Mouse (Mus musculus) R1 (cell line): ENCODE measurements around the gene March4.
A peak's percentile ranks its signal among the peaks of the same experiment; 100 is the strongest.

Experiments
- DNase-seq: peaks from one replicate; pipeline ENCODE4 v3.0.0-alpha.2; 2018; ENCODE audit warnings: low read depth, low spot score

The March4 gene

GRCm38 (mm10) chr1:72530516-72531196 is 6.1 kb downstream of the March4 start:
- DNase-seq = no peak

DNA sequence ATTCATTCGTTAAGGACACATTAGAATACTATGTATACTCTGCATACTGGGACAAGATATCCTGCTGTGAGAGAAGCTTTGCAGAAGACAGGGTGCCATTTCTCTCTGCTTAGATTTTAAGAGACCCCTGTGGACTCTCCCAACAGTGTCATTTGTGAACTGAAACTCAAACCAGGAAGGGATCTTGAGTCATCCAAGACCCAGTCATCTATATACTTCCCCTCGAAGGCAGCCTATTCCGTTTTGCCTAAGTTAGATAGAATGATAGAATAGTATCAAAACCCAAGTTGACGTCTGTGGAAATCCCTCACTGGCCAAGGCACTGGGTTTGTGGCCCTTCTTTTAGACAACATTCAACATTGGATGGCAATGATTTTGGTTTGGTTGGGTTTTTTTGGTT is 7.5 kb downstream of the March4 start:
- no peak for DNase-seq

GRCm38 (mm10) chr1:72523601-72524000 is 13.1 kb downstream of the March4 start:
- DNase-seq = no peak

DNA sequence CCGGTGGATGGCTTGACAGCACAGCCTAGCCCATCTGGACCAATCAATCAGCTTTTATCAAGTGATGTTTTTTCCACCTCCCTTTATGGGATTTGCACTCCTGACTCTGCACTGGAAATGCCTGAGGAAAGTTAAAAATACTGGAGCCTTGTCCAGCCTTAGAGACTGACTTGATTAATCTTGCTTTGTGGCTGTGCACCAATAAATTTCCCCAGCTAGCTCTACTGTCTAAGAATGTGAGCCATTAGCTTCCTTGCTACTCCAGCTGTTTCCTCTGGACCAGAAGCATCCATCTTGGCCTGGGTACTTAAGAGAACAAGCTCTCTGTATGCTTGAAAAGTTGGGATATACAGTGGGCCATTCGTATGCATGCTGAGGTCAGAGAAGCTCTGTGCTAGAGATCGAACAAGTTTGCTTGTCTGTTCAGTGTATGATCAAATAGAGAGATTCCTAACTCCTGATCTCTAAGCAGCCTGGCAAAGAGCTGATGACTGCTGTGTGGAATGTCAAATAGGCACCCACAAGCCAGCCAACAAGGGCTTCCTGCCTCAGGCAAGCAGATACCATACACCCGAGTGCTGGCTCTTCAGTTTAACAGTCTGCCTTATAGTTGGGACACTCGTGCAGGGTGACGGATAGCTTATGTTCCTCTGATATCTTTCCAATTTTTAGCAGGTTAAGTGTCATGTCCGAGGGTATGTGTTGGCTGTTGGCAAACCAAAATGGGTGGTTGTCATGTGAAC is 25.8 kb downstream of the March4 start:
- DNase-seq = no peak

DNA sequence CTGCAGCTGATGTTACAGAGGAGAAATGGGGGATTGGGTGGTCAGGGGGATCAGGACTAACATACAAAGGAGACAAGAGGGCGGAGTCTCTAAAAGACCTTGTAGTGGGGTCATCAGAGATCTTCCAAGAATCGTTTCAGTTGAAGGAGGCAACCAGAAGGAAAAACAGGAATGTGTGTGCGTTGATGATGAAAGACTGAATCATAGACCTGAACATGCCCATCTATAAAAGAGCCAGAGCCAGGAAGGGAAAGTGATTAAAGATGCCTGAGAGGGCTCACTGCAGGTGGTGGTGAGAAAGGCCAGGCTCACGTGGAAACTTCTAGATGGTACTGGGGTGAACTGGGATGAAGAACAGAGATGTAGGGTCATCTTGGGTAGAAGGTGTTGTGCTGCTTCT is 27.2 kb downstream of the March4 start:
- DNase-seq = no peak

DNA sequence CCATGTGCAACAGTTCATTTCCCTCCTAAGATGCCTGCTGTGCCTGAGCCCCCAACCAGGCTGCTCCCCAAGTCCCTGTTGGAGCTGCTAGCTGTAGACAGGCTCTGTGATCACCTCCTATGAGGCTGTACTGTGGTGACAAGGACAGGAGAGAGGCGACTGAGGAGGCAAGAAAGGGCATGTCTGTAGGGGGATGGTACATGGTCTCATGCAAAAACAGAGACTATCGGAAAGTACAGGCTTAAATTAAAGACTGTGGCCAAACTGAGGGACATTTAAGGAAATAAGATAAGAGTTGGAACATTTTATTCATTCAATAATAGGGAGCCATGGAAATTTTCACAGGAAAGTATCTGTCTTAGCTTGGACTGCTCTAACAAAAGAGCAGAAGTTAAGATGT is 29.1 kb downstream of the March4 start:
- DNase-seq = no peak

- no peak for DNase-seq
Measured at GRCm38 (mm10) chr1:72506202-72506601, 30.5 kb downstream of the March4 start.

DNA sequence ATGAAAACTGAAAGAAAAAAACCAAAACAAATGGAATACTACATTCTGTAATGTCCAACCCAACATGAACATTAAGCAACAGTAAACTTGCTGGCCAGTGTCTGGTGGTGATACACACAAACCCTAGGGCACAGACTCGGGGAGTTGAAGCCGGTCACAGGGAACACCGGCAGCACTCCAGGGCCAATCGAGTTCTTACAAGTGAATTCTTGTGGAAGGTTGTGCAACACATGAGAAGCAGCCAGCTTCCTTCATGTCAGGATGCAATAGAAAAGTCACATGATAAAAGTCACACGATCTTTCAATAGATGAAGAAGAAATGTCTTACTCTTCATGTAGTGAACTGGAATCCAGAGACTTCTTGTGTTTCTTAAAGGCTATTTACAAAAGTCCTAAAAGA is 39.1 kb downstream of the March4 start:
- DNase-seq = no peak

- DNase-seq = no peak
Measured at GRCm38 (mm10) chr1:72493454-72493853, 43.3 kb downstream of the March4 start.

DNA sequence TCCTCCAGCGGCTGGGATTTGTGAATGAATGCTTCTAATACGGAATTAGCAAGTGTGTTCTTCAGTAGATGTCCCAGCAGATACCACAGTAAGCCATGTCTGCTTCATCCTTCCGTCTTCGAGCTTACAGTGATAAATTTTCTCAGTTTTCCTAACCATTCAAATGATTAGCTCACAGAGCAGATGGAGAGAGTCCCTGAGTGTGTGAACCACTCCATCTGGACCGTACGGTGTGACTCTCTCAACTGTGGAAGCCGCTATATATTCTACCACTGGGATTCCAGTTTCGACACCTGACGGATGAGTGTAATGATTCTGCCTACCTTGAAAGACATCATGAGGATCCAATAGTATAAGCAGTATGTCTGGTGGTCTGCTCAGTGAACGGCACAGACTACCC is 44.1 kb downstream of the March4 start:
- no peak for DNase-seq

- no peak for DNase-seq
Measured at GRCm38 (mm10) chr1:72491307-72491706, 45.4 kb downstream of the March4 start.

GRCm38 (mm10) chr1:72490801-72491200 is 45.9 kb downstream of the March4 start:
- peak; percentile 70 for DNase-seq

DNA sequence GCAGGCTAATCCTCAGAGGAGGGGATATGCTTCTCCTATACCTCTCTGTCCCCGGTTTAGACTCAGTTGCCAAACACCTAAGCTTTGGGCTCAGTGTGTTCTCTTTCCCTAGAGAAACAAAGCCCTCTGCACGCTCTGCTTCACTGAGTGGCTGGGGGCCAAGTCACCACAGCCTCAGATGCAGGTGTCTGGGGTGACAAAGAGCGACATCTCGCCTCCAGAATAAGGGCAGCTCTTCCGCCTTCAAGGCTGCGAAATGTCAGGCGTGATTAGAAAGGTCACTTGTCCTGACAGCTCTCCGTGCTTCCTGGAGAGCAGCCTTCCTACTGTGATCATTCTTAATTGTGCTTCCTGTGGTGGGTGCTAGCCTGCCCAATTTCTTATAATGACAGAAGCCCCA is 46.5 kb downstream of the March4 start:
- peak; percentile 45 for DNase-seq

- DNase-seq = no peak
Measured at GRCm38 (mm10) chr1:72476594-72476993, 60.1 kb downstream of the March4 start.

DNA sequence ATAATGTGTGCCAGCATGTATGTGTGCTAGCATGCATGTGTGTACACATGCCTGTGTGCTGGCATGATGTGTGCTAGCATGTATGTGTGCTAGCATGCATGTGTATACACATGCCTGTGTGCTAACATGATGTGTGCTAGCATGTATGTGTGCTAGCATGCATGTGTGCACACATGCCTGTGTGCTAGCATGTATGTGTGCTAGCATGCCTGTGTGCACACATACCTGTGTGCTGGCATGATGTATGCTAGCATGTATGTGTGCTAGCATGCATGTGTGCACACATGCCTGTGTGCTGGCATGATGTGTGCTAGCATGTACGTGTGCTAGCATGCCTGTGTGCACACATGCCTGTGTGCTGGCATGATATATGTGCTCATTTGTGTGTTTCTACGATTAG is 67.7 kb downstream of the March4 start:
- DNase-seq = no peak

GRCm38 (mm10) chr1:72468466-72469003 is 68.2 kb downstream of the March4 start:
- DNase-seq = no peak

DNA sequence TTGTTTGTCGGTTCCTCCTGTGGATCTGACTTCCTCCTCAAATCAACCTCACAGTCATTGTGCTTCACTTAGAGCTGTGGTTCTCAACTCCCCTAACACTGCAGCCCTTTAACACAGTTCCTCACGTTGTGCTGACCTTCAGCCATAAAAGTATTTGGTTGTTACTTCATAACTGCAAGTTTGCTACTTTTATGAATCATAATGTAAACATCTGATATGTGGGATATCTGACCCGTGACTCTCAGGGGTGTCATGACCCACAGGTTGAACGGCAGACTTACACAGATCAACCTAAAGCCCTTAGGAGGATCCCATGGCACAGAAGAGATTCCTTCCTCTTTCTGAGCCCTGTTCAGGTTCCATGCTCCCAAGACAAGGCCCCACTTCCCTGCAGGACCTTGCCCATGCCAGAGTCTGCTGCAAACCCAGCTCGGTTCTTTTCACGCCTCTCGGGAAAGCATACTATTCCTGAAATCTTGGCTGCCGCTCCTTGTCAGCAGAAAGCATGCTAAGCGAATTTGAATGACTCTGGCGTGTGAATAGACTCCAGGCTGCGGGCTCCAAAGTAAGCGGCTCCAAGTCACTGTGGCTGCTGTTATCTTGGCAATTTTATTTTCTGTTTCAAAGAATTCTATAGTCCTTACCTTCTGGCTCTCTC is 71.7 kb downstream of the March4 start:
- DNase-seq = no peak

GRCm38 (mm10) chr1:72462516-72462915 is 74.2 kb downstream of the March4 start:
- no peak for DNase-seq

GRCm38 (mm10) chr1:72457652-72458051 is 79.1 kb downstream of the March4 start:
- DNase-seq = no peak

- DNase-seq = no peak
Measured at GRCm38 (mm10) chr1:72455923-72456322, 80.8 kb downstream of the March4 start.

DNA sequence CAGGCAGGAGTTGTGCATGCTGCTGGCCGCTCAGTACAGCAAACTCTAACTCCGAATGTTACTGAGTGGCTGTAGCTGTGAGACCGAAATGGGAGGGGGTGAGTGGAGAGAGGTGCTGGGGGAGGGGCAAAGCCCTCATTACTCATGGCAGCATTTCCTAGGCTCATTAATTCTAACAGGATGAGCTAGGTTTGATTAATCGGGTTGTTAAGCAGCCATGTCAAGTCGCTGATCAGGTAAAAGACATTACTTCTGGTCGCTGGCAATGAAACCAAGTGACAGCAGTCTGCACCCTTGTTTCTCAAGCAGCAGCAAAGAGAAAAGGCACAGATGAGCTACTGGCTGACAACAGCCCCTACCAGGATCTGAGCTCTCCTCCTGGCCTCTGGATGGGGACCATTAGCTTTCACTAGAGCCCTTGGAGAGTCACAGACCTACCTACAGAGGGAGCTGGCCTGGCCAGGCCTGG is 82.0 kb downstream of the March4 start:
- DNase-seq = no peak

DNA sequence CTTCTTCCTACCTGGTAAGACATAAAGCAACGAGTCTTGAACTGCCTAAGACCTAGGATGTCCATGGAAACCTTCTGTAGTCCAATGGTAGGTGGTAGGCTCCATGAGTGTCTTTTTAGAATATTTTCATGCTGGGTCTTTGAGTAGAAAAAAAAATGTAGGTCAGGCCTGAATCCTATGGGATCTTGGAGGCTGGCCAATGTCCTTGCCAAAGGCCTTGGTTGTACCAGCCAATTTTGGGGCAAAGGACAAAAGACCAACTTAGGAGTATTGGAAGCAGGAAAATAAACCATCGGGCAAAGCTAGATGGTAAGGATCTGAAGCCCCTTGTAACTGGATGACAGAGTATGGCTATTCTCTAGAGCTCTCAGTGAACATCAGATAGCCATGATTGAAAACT is 83.9 kb downstream of the March4 start:
- DNase-seq = no peak
